Mouse (Mus musculus) lung, adult 2 months (tissue): ENCODE data around the gene Stk33.

Experiments
- CTCF ChIP-seq: fragments of 200-500 bp; IDR thresholded peaks from 2 replicates; pipeline ENCODE4 v1.5.1; 2011; ENCODE audit warnings: mild to moderate bottlenecking, low read length, control low read depth; ENCODE audit not compliant: insufficient read depth
- POLR2A ChIP-seq: fragments of 200-500 bp; IDR thresholded peaks from 2 replicates; pipeline ENCODE4 v1.6.1; 2011; ENCODE audit warnings: low read depth, mild to moderate bottlenecking, control low read depth, low read length, borderline replicate concordance; ENCODE audit errors: extremely low read depth

DNA sequence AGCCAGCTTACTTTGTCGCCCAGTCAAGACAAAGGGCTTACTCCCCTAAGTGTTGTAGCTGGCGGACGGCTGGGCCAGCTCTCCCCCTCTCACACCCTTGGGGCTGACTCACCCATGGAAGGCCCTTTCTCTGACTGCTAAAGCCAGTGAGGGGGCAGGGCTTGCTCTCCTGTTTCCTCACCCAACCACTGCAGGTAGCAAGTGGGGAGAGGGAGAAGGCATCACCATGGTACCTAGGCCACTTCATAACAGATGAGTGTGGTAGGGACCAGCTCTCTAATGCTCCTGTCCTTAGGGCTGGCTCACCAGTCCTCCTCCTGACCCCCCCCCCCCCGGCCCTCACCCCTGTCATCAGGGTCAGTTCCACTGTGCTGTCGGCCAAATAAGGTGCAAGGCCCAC lies 143.5 kb downstream of the Stk33 start:
- TF ChIP-seq POLR2A: no peak
- TF ChIP-seq CTCF: no peak
